Comparison of ENCODE assay signal across 18 mouse cellular contexts in the genomic region with DNA sequence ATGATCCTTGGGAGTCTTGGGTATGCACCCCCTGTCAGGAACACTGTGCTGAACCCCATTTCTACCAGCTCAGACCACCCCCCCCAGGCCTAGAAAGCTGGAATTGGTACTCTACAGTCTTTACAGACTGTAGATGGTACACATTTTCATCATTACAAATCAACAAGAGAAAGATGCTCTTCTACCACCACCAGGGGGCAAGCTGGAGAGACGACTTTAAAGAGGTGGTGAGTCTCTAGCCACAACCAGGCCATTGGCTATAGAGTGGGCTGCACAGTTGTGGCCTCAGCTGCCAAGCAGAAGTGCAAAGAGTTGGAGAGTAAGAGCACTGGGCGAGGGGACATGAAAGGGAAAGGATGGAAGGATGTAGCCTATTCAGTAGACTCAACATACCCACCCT. TPM values are rescaled to one million over a fixed set of nuclear protein-coding genes. Genes with fewer than 3 reads are reported as not detected.
DNase-seq lines count a peak whose midpoint lies in the region; ATAC-seq and TF ChIP-seq lines count a peak whose summit lies in the region.
"Had no signal": no experiment of that assay in that cellular context is flagged by ENCODE, and none has a peak within 500 bp of the region (broad histone marks: within the 10 kb centered on the region; RNA-seq: fewer than 3 reads in every experiment).

No protein-coding gene starts in this region.

- intact Hi-C loops in heart, adult 2 months (cut with DNase I): loop anchor here (5.0 kb wide), 1 partner anchor 44 kb away; no protein-coding TSS in a partner anchor

- H3K4me1 ChIP-seq in heart, adult 2 months (ENCODE audit: control insufficient read depth, insufficient read depth, low read length): no peaks in the 10 kb centered on the region
- H3K4me1 ChIP-seq in heart, embryonic 12.5 days (replicated peaks): 0 out of 2 replicates have a peak, but pooled peaks cover 3% of the 10 kb centered on the region
- H3K4me1 ChIP-seq in lung, embryonic 14.5 days (ENCODE audit: insufficient read depth): no peaks in the 10 kb centered on the region
- H3K4me1 ChIP-seq: heart, embryonic 10.5 days had no signal

- no peaks in the 10 kb centered on the region for H3K79me2 ChIP-seq in heart, adult 2 months (replicated peaks; ENCODE audit: control insufficient read depth, insufficient read depth, low read length)

- no peaks in the 10 kb centered on the region for H3K36me3 ChIP-seq in heart, adult 2 months (ENCODE audit: control insufficient read depth, insufficient read depth, low read length)
- H3K36me3 ChIP-seq in heart, embryonic 12.5 days: no peaks in the 10 kb centered on the region
- H3K36me3 ChIP-seq in lung, embryonic 14.5 days (ENCODE audit: insufficient read depth): no peaks in the 10 kb centered on the region
- H3K36me3 ChIP-seq in splenic B cell, adult 2 months (ENCODE audit: control insufficient read depth, insufficient read depth, low read length, poor library complexity, severe bottlenecking): no peaks in the 10 kb centered on the region
- H3K36me3 ChIP-seq: heart, embryonic 10.5 days; midbrain, embryonic 12.5 days had no signal

- ATAC-seq in heart, embryonic 12.5 days (ENCODE audit: insufficient number of reproducible peaks, low FRiP score): no peak
- no peak for ATAC-seq in lung, embryonic 14.5 days (ENCODE audit: insufficient read depth)
- ATAC-seq: forebrain, embryonic 14.5 days had no signal

- H3K27me3 ChIP-seq in heart, adult 2 months (ENCODE audit: control insufficient read depth, insufficient read depth, low read length): no peaks in the 10 kb centered on the region
- H3K27me3 ChIP-seq in heart, embryonic 12.5 days (replicated peaks): no peaks in the 10 kb centered on the region
- no peaks in the 10 kb centered on the region for H3K27me3 ChIP-seq in lung, embryonic 14.5 days (ENCODE audit: insufficient read depth, low read length)
- no peaks in the 10 kb centered on the region for H3K27me3 ChIP-seq in splenic B cell, adult 2 months (ENCODE audit: control insufficient read depth, insufficient read depth, low read length, poor library complexity, severe bottlenecking)
- H3K27me3 ChIP-seq: midbrain, embryonic 12.5 days had no signal

- DNase-seq in heart, adult 2 months: no peak
- DNase-seq in lung, embryonic 14.5 days: no peak
- DNase-seq in lung, adult 18-20 months: no peak
- DNase-seq in ES-CJ7 (ENCODE audit: low read depth, low spot score): peak; percentile 38
- DNase-seq in splenic B cell, adult 2 months (ENCODE audit: low read depth, low spot score): peak; percentile 9
- no peak for DNase-seq in left cerebral cortex, adult 11 months (ENCODE audit: low spot score)
- DNase-seq in cerebellum, adult 11-12 months: no peak
- DNase-seq: adrenal gland, postnatal 14 days; cerebellum, adult 9-11 months; embryo, embryonic 11 days; gastrocnemius, postnatal 14 days; kidney, postnatal 14 days; lung, postnatal 36 days had no signal

- WGBS in heart, adult 2 months: 63% methylated on average over 2 of the region's 2 CpGs
- whole genome bisulfite sequencing in heart, embryonic 12.5 days: 58% methylated on average over 2 of the region's 2 CpGs
- WGBS in lung, embryonic 14.5 days: 59% methylated on average over 2 of the region's 2 CpGs

- TF ChIP-seq POLR2A in heart, adult 2 months (IDR thresholded peaks at IDR 0.05; ENCODE audit: insufficient read depth, low read depth, low read length): no peak

- TF ChIP-seq CTCF in heart, adult 2 months (IDR thresholded peaks at IDR 0.05): peak; percentile 23
- TF ChIP-seq CTCF in lung, embryonic 14.5 days (IDR thresholded peaks at IDR 0.05; ENCODE audit: low read depth): peak; percentile 35; the same call in 1 of the 2 replicates

- no peak overlapping the region for H3K4me3 ChIP-seq in heart, adult 2 months
- no peak overlapping the region for H3K4me3 ChIP-seq in heart, embryonic 12.5 days
- H3K4me3 ChIP-seq in lung, embryonic 14.5 days (ENCODE audit: low read depth, low read length): no peak overlapping the region
- H3K4me3 ChIP-seq: heart, embryonic 10.5 days; midbrain, embryonic 12.5 days; myocyte had no signal

- no peak overlapping the region for H3K9ac ChIP-seq in heart, adult 2 months (ENCODE audit: low read depth, low read length)
- H3K9ac ChIP-seq in heart, embryonic 12.5 days: no peak overlapping the region
- H3K9ac ChIP-seq in lung, embryonic 14.5 days: no peak overlapping the region
- H3K9ac ChIP-seq: midbrain, embryonic 12.5 days had no signal

- H3K4me2 ChIP-seq in heart, embryonic 12.5 days: no peak overlapping the region
- no peak overlapping the region for H3K4me2 ChIP-seq in lung, embryonic 14.5 days
- H3K4me2 ChIP-seq: midbrain, embryonic 12.5 days had no signal

- TF ChIP-seq EP300 in heart, adult 2 months (IDR thresholded peaks at IDR 0.05; ENCODE audit: insufficient read depth, low read depth, low read length): no peak

- no peaks in the 10 kb centered on the region for H3K9me3 ChIP-seq in heart, embryonic 12.5 days (replicated peaks)
- H3K9me3 ChIP-seq in lung, embryonic 14.5 days (ENCODE audit: low read depth, low read length): no peaks in the 10 kb centered on the region
- H3K9me3 ChIP-seq: heart, embryonic 10.5 days; midbrain, embryonic 12.5 days had no signal

- H3K27ac ChIP-seq in heart, adult 2 months: no peak overlapping the region
- no peak overlapping the region for H3K27ac ChIP-seq in heart, embryonic 12.5 days (ENCODE audit: poor library complexity, severe bottlenecking)
- H3K27ac ChIP-seq in lung, embryonic 14.5 days (ENCODE audit: low read depth): no peak overlapping the region
- H3K27ac ChIP-seq: heart, embryonic 10.5 days; midbrain, embryonic 12.5 days had no signal

RNA-seq across cellular contexts. Expression of gene Smim20, which starts 48.9 kb away (rescaled TPM):
- total RNA-seq in heart, adult 2 months (2021): 10 to 100 TPM; 92.3 to 100.0 TPM
- 115 and 189 TPM in 2 replicates for polyA plus RNA-seq in heart, adult 2 months (2012; rRNA removed)
- polyA plus RNA-seq in heart, embryonic 12.5 days (2016; fragmentation: Nextera tagmentation; extraction: Ambion mirVana): 141 and 153 TPM in 2 replicates
- polyA plus RNA-seq in lung, embryonic 14.5 days (2014; fragmentation: Nextera tagmentation; extraction: Ambion mirVana): 93.7 and 98.3 TPM in 2 replicates

Comparison
In these comparisons a context has a peak if more than half of its experiments do, and no peak if none do; other contexts are left out.
1. DNase-seq: peak in ES-CJ7 (single experiment) and splenic B cell, adult 2 months (single experiment); none in heart, adult 2 months (0 of 2), lung, embryonic 14.5 days (single experiment), lung, adult 18-20 months (0 of 2), left cerebral cortex, adult 11 months (single experiment) and cerebellum, adult 11-12 months (single experiment).